Mouse (Mus musculus) midbrain, embryonic 14.5 days (tissue): ENCODE measurements around the gene Dync2h1. TPM values are rescaled to one million over a fixed set of nuclear protein-coding genes. Genes with fewer than 3 reads are reported as not detected.
"Not testable (repeated sequence)": the region's sequence is repeated elsewhere in the genome, so short reads cannot be mapped to it uniquely, and the experiment has no call there.

ENCODE experiments used
- ATAC-seq: fragments of 200-750 bp; cut with Nextera tagmentation; 2 replicates; pipeline ENCODE4 v1.8.0; 2017; ENCODE audit warnings: moderate number of reproducible peaks, moderate library complexity; ENCODE audit not compliant: low FRiP score, low TSS enrichment
- DNase-seq: peaks from one replicate; pipeline ENCODE4 v3.0.0-alpha.2; 2015
- H3K27ac ChIP-seq: fragments of 300-500 bp; sonication (generic); replicated peaks from 2 replicates; pipeline ENCODE4 v1.5.1; 2014; ENCODE audit warnings: mild to moderate bottlenecking, low read depth, low read length, moderate library complexity
- H3K27me3 ChIP-seq: fragments of 300-500 bp; sonication (generic); 2 replicates; pipeline ENCODE4 v1.6.1; 2014; ENCODE audit warnings: low read length, control low read depth, mixed read lengths; ENCODE audit not compliant: control insufficient read depth, insufficient read depth
- H3K36me3 ChIP-seq: fragments of 300-500 bp; sonication (generic); 2 replicates; pipeline ENCODE4 v1.6.1; 2014; ENCODE audit warnings: low read length, control low read depth; ENCODE audit not compliant: control insufficient read depth, insufficient read depth
- H3K4me1 ChIP-seq: fragments of 300-500 bp; sonication (generic); 2 replicates; pipeline ENCODE4 v1.6.1; 2014; ENCODE audit warnings: mild to moderate bottlenecking, antibody characterized with exemption, low read length, control low read depth; ENCODE audit not compliant: control insufficient read depth, insufficient read depth
- H3K4me2 ChIP-seq: fragments of 300-500 bp; sonication (generic); 2 replicates; pipeline ENCODE4 v1.6.1; 2014; ENCODE audit warnings: mild to moderate bottlenecking, low read length, moderate library complexity
- H3K4me3 ChIP-seq: fragments of 300-500 bp; sonication (generic); replicated peaks from 2 replicates; pipeline ENCODE4 v1.5.1; 2014; ENCODE audit warnings: low read depth, low read length
- H3K9ac ChIP-seq: fragments of 300-500 bp; sonication (generic); replicated peaks from 2 replicates; pipeline ENCODE4 v1.6.1; 2014; ENCODE audit warnings: mild to moderate bottlenecking, low read length, moderate library complexity
- H3K9me3 ChIP-seq: fragments of 300-500 bp; sonication (generic); 2 replicates; pipeline ENCODE4 v1.6.1; 2016; ENCODE audit warnings: low read length, control low read depth, mixed read lengths; ENCODE audit not compliant: control insufficient read depth
- WGBS: fragments of 180-500 bp; shearing (Covaris S2); extraction: QIAGEN DNeasy Blood & Tissue Kit; methylation state at CpG from one replicate; pipeline ENCODE4 v1.1.7; 2014; 5-methylcytosine and 5-hydroxymethylcytosine counted together
- polyA plus RNA-seq: library from polyadenylated mRNA; unstranded; fragments of >200 nt; fragmentation: Nextera tagmentation; extraction: Ambion mirVana; gene quantifications from 2 replicates; pipeline ENCODE4 v1.2.1, GENCODE M21; 2014

The Dync2h1 gene
- polyA plus RNA-seq = 18.2 and 26.3 TPM in 2 replicates

- DNase-seq (peak; percentile 98), ATAC-seq (peak; percentile 99)
- peaks cover 27% of the 10 kb centered on the region for H3K4me1 ChIP-seq
- no peaks in the 10 kb centered on the region for H3K9me3 ChIP-seq
- H3K4me2 ChIP-seq = peak within 1 kb of the TSS; percentile 90
- peak within 1 kb of the TSS; percentile 87 for H3K9ac ChIP-seq
- 0 out of 2 replicates have a peak, but pooled peaks cover 8% of the 10 kb centered on the region for H3K36me3 ChIP-seq
- H3K27me3 ChIP-seq = no peaks in the 10 kb centered on the region
- under 1% methylated on average over 62 of the region's 62 CpGs for WGBS
- peak within 1 kb of the TSS; percentile 99 for H3K4me3 ChIP-seq
- peak within 1 kb of the TSS; percentile 93 for H3K27ac ChIP-seq
Observed at GRCm38 (mm10) chr9:7184172-7184896, at the start of gene Dync2h1, which contains the start of gene Dcun1d5. Gene Dync2h1, minus strand, starts transcription at chr9:7184446. Gene Dcun1d5, plus strand, starts transcription at chr9:7184520.

GRCm38 (mm10) chr9:7221460-7221859 is 37.2 kb upstream of the Dync2h1 start:
- DNase-seq (no peak), ATAC-seq (no peak)
- Histone ChIP-seq H3K36me3 (peaks cover 7% of the 10 kb centered on the region; the same call in 1 of the 2 replicates), H3K9me3 (no peaks in the 10 kb centered on the region), H3K4me1 (no peaks in the 10 kb centered on the region), H3K27ac (no peak overlapping the region), H3K4me2 (no peak overlapping the region), H3K4me3 (no peak overlapping the region), H3K27me3 (no peaks in the 10 kb centered on the region), H3K9ac (no peak overlapping the region)
- WGBS = 90% methylated on average over 7 of the region's 7 CpGs

- Histone ChIP-seq H3K4me3 (no peak overlapping the region), H3K4me2 (no peak overlapping the region), H3K36me3 (peaks cover 7% of the 10 kb centered on the region; the same call in 1 of the 2 replicates), H3K27ac (no peak overlapping the region), H3K4me1 (no peaks in the 10 kb centered on the region), H3K9me3 (no peaks in the 10 kb centered on the region), H3K9ac (no peak overlapping the region), H3K27me3 (no peaks in the 10 kb centered on the region)
- DNase-seq = no peak
- 93% methylated on average over 5 of the region's 5 CpGs for WGBS
- ATAC-seq = no peak
Observed at GRCm38 (mm10) chr9:7221024-7221423, 36.8 kb upstream of the Dync2h1 start.

- no peak for ATAC-seq
- Histone ChIP-seq H3K9me3 (no peaks in the 10 kb centered on the region), H3K4me3 (no peak overlapping the region), H3K4me2 (no peak overlapping the region), H3K27ac (no peak overlapping the region), H3K36me3 (peaks cover 11% of the 10 kb centered on the region), H3K27me3 (no peaks in the 10 kb centered on the region), H3K9ac (no peak overlapping the region), H3K4me1 (no peaks in the 10 kb centered on the region)
- WGBS = 40% methylated on average over 2 of the region's 2 CpGs
- DNase-seq = peak; percentile 70
Observed at GRCm38 (mm10) chr9:7216240-7216639, 32.0 kb upstream of the Dync2h1 start.

- DNase-seq, H3K4me3 ChIP-seq, H3K27me3 ChIP-seq, H3K9me3 ChIP-seq, ATAC-seq, H3K27ac ChIP-seq, H3K9ac ChIP-seq, H3K4me2 ChIP-seq: not testable (repeated sequence)
- 96% methylated on average over 3 of the region's 3 CpGs for WGBS
- H3K4me1 ChIP-seq = peaks cover 13% of the 10 kb centered on the region
- peaks cover 15% of the 10 kb centered on the region for H3K36me3 ChIP-seq
Observed at GRCm38 (mm10) chr9:7190694-7191093, 6.4 kb upstream of the Dync2h1 start.

- Histone ChIP-seq H3K27ac (peak overlapping the region; percentile 93), H3K9me3 (no peaks in the 10 kb centered on the region), H3K4me1 (peaks cover 27% of the 10 kb centered on the region), H3K9ac (peak overlapping the region; percentile 87), H3K4me2 (peak overlapping the region; percentile 90), H3K27me3 (no peaks in the 10 kb centered on the region), H3K36me3 (peaks cover 12% of the 10 kb centered on the region; the same call in 1 of the 2 replicates), H3K4me3 (peak overlapping the region; percentile 99)
- under 1% methylated on average over 30 of the region's 31 CpGs for WGBS
- ATAC-seq (peak; percentile 75), DNase-seq (peak; percentile 58)
Observed at GRCm38 (mm10) chr9:7184897-7185291, 648 bp upstream of the Dync2h1 start.

GRCm38 (mm10) chr9:7176618-7177610 is 7.3 kb downstream of the Dync2h1 start:
- ATAC-seq (peak; percentile 100), DNase-seq (peak; percentile 97)
- H3K27ac ChIP-seq = 0 out of 2 replicates have a peak overlapping the region, but pooled peaks have one; percentile 14
- peaks cover 2% of the 10 kb centered on the region; the same call in 1 of the 2 replicates for H3K4me1 ChIP-seq
- 9% methylated on average over 41 of the region's 41 CpGs for WGBS
- H3K9ac ChIP-seq = peak overlapping the region; percentile 64
- H3K4me2 ChIP-seq = peak overlapping the region; percentile 81
- H3K27me3 ChIP-seq = no peaks in the 10 kb centered on the region
- peak overlapping the region; percentile 63 for H3K4me3 ChIP-seq
- H3K36me3 ChIP-seq = peaks cover 17% of the 10 kb centered on the region; the same call in 1 of the 2 replicates
- no peaks in the 10 kb centered on the region for H3K9me3 ChIP-seq

- WGBS = 97% methylated on average over 1 of the region's 1 CpGs
- ATAC-seq = no peak
Observed at GRCm38 (mm10) chr9:7173756-7174155, 10.5 kb downstream of the Dync2h1 start.

More at GRCm38 (mm10) chr9:7173756-7174155, 10.5 kb downstream of the Dync2h1 start:
- H3K4me3 ChIP-seq = no peak overlapping the region
- no peak overlapping the region for H3K4me2 ChIP-seq
- H3K9ac ChIP-seq = no peak overlapping the region
- peaks cover 2% of the 10 kb centered on the region; the same call in 1 of the 2 replicates for H3K4me1 ChIP-seq
- no peak overlapping the region for H3K27ac ChIP-seq
- DNase-seq = no peak
- peaks cover 28% of the 10 kb centered on the region for H3K36me3 ChIP-seq
- H3K27me3 ChIP-seq = no peaks in the 10 kb centered on the region
- H3K9me3 ChIP-seq = no peaks in the 10 kb centered on the region
